Mouse (Mus musculus) left cerebral cortex, adult 11 months (tissue): ENCODE measurements around the gene Paxx.

Experiments used
- DNase-seq: peaks from one replicate; pipeline ENCODE4 v3.0.0; 2022; ENCODE audit warnings: low spot score

Gene Paxx

DNA sequence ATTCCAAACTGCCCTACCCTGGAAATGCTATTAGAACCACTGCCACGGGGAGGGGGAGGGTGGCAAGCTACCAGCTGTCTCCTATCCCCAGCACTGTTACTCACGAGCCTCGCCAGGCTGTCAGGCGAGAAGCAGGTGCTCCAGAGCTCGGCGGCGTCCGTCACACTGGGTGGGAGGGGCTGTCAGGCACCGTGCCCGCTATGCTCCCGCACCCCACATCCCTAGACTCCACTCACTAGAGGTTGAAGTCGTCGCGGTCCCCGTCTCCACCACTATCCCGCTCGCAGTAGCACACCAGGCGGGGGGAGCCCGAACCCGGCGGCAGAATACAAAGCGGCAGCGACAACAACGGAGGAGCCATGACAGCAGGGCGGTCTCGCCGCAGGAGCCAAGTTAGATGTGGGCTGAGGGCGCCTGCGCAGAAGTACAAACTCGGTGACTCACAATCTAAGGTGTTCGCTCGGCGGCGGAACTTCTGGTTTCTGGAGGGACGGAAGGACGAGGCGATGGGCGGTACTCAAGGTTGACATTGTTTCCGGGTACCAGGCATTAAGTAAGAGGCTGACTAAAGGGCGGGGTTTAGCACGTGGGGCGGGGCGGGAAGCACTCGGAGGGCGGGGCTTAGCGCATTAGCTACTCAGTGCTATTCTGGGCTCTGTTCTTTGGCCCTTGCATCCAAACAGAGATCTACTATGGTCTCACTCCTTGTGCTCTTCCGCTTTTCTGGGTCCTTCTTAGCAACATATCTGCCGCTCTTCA, at the start of gene Paxx:
Paxx (minus strand) TSS at position 544 of the 759 bp plus-strand sequence.
- peak; percentile 93 for DNase-seq

GRCm38 (mm10) chr2:25509912-25510311, 49.0 kb upstream of the Paxx start:
- DNase-seq = no peak

GRCm38 (mm10) chr2:25506964-25507363, 46.1 kb upstream of the Paxx start:
- DNase-seq = no peak

GRCm38 (mm10) chr2:25505860-25506259, 45.0 kb upstream of the Paxx start:
- no peak for DNase-seq

- no peak for DNase-seq
Measured at GRCm38 (mm10) chr2:25505000-25505399, 44.1 kb upstream of the Paxx start.

DNA sequence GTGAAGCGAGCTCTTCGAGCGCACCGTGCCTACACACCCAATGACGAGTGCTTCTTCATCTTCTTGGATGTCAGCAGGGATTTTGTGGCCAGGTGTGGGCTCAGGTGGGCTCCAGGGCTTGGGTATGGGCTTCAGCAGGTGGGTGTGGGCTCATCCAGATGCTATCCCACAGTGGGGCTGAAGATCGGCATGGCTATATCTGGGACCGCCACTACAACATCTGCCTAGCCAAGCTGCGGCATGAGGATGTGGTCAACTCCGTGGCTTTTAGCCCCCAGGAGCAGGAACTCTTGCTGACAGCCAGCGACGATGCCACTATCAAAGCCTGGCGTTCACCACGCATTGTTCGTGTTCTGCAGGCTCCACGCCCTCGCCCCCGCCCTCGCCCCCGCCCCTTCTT, 43.6 kb upstream of the Paxx start:
- no peak for DNase-seq

DNA sequence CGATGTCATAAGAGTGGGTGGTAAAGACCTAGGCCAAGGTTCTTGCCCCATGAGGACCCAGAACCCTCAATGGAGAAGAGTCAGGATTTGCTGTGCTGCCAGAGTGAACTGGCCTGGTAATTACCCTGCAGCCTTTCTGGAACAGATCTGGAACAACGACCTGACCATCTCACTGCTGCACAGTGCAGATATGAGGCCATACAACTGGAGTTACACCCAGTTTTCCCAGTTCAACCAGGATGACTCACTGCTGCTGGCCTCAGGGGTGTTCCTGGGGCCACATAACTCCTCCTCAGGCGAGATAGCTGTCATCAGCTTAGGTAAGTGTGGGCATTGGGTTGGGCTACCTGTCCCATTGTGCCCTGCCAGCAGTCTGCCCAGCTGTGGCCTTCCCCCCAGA, 41.8 kb upstream of the Paxx start:
- DNase-seq = no peak

GRCm38 (mm10) chr2:25501593-25502486, 40.9 kb upstream of the Paxx start, which contains the start of gene C8g:
TSS of gene C8g (minus strand) at chr2:25501719.
- DNase-seq = no peak

DNA sequence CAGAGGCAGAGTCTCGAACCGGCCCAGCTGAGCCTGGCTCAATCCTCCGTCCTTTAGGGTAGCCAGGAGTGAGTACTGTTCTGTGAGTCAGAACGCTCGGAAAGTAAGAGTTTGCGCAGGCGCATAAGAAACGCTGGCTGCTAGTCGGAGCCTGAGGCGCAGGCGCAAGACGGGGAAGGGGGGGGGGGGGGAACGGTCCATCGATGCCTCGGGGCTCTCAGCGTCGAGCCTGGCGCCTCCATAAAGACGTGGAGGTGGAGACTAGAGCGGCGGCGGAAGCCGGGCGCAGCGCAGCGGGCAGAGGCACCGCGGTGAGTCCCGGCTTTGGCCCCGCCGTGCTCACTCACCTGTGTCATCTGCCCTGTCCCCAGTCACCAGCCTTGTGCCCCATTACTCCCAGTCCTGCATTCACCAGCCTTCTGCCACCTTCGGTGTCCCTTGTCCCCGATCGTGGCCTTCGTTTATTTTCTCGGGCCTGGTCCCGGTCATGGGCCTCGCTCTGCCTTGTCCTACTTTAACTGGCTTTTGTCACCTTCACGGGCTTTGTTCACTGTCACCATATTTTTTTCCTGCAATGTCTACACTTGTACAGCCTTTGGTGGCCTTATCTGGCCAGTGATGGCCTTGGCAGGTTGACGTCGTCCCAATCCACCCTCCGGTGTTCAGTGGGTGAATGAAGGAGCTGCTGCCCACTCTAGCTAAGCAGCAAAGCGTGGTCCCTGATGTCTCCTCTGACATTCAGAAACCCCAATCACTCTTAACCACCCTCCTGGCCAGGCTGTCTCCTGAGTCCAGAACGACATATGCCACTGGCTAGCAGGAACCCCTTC, 39.9 kb upstream of the Paxx start, which contains the start of gene Fbxw5:
Fbxw5 (plus strand) TSS at position 175 of the 830 bp plus-strand sequence.
- DNase-seq = peak; percentile 77

DNA sequence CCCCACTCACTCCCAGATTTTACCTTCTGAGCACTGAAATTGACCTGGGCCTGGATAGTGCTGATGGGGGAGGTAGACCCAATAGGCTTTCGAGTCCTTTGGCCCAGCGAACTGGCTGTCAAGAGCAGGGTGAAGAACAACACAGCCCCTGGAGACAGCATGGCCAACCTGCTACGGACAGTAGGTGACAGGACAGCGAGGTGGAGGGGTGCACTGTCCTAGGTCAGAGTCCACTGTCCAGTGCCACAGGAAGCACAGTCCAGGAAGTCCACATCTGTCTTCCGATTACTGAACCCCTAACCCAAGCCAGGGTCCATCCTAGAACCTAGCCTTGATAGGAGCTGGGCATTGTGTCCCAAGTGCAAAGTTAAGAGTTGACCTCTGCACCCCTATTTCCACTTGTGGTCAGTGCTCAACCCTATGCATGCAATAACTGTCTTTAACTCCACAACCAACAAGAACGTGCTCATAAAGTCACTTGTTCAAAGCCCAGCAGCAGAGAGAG, 39.2 kb upstream of the Paxx start:
- DNase-seq = no peak

- DNase-seq = no peak
Measured at GRCm38 (mm10) chr2:25498622-25499478, 38.0 kb upstream of the Paxx start.

- DNase-seq = no peak
Measured at GRCm38 (mm10) chr2:25497846-25498575, 37.1 kb upstream of the Paxx start.

DNA sequence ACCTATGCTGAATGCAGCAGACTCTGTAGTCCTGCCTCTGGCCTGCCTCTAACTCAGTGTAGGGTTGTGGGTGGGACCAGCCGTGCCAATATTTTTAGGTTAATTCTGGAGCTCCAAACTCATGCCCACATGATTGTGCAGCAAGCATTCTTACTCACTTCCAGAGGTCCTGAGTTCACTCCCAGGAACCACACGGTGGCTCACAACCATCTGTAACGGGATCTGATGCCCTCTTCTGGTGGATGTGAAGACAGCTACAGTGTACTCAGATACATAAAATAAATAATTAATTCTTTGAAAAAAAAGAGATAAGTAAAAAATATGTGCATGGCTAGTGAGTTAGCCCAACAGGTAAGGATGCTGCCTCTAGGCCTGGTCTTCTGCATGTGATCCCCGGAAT, 35.6 kb upstream of the Paxx start:
- no peak for DNase-seq

GRCm38 (mm10) chr2:25493476-25493961, 32.6 kb upstream of the Paxx start, which contains the start of gene Lcn12:
TSS of gene Lcn12 (minus strand) at chr2:25493911.
- DNase-seq = no peak

DNA sequence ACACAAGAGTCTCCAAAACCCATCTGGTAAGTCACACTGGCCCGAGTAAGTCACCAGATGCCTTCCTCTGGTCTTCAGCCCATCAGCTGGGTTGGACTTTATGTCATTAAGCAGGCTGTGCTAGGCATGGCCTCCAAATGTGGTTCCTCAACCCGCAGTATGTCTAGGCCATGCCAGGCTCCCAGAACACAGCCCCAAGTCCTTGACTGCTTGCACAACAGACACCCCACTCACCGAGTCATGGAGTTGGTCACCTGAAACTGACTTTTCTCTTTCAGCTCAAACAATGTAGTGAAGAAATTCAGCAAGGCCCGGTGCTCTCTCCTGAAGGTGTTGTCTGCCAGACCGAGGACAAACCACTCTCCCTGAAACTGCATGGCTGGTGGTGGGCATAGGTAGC, 32.1 kb upstream of the Paxx start:
- no peak for DNase-seq

DNA sequence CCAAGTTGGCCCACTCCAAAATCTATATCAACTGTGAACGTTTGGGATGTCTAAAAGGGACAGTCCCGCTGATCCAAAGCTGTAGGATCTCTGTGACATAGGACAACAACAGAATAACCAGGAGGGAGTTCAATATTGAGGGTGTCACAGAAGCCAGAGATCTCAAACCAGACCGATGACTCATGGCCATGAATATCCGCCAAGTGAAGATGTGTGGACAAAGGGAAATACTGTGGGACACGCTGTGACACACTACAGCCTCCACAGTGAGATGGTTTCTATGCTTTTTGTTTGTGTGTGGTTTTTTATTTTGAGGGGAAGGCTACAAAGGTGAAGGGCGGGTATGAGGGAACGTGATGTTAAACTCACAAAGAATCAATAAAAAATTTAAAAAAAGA, 27.8 kb upstream of the Paxx start:
- no peak for DNase-seq

DNA sequence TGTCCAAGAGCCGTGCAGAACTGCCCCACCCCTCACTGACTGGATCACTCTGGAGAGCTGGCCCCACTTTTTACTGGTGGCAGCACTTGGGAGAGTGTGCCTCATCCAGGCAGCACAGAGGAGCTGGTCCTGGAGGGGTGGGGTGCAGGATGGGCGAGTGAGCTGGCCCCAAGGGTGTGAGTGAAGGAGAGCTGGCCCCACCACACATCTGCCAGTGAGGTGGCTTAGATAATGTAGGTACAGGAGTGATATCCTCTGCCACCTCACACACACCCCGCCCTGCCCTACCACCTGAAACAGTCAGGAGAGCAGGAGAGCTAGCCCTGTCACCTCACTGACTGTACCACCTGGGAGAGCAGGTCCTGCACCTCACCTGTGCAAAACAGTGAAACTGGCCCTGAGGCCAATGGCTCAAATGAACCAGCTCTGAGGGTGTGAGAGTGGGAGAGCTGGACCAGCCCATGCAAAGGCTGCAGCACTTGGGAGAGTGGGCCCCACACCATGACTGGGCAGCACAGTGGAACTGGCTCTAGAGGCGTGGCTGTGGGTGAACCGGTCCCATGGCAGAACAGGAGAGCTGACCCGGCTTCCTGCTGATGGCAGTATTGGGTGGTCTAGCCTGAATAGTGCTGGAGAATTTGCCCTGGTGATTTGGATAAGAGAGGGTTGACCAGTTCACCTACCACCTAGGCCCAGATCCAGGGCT, 27.2 kb upstream of the Paxx start:
- no peak for DNase-seq

DNA sequence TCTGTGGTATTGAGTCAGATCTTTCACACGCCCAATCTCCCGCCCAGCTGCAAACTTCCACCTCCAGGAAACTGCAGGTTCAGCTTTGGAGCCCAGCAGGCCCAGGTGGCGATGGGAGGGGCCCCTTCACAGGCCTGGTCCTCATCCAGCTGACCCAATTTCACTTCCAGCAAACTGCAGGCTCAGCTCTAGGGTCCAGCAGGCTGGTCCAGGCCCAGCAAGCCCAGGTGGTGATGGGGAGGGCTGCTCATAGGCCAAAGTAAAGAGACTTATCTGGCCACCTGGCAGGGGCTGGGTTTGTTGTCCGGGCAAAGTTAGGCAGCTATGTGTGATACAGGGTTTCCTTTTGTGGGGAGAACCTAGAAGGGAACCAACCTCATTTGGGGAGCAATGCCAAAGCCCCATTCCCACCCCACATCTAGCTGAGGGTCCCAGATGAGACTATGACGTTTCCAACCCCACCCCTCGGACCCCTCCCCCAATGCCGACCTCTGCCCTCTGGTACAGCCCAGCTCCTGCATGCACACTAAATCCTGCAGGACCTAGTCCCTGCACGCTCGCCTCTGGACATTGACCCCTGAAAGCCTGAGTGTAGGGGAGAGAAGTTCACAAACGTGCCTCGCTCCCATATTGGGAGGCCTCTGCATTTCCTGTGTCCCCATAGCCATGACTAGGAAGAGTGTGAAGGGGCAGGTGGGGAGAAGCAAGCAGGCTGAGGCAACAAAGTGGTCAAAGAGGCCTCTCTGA, 24.2 kb upstream of the Paxx start:
- no peak for DNase-seq

- DNase-seq = no peak
Measured at GRCm38 (mm10) chr2:25482969-25483368, 22.1 kb upstream of the Paxx start.
